Mouse (Mus musculus) hindbrain, embryonic 16.5 days (tissue): Measurements from ENCODE around the gene Pald1. TPM values are rescaled to one million over a fixed set of nuclear protein-coding genes. Genes with fewer than 3 reads are reported as not detected.

ENCODE experiments used
- ATAC-seq: fragments of 200-750 bp; cut with Nextera tagmentation; 2 replicates; pipeline ENCODE4 v1.8.0; 2017; ENCODE audit warnings: moderate TSS enrichment, moderate library complexity
- H3K27ac ChIP-seq: fragments of 300-500 bp; sonication (generic); 2 replicates; pipeline ENCODE4 v1.5.1; 2014; ENCODE audit warnings: low read depth, mild to moderate bottlenecking, control low read depth, low read length, moderate library complexity
- H3K27me3 ChIP-seq: fragments of 300-500 bp; sonication (generic); replicated peaks from 2 replicates; pipeline ENCODE4 v1.6.1; 2014; ENCODE audit warnings: low read length; ENCODE audit not compliant: control insufficient read depth, insufficient read depth
- H3K36me3 ChIP-seq: fragments of 300-500 bp; sonication (generic); 2 replicates; pipeline ENCODE4 v1.6.1; 2014; ENCODE audit warnings: mild to moderate bottlenecking, low read length, moderate library complexity, mixed read lengths; ENCODE audit not compliant: control insufficient read depth, insufficient read depth
- H3K4me1 ChIP-seq: fragments of 300-500 bp; sonication (generic); 2 replicates; pipeline ENCODE4 v1.6.1; 2014; ENCODE audit warnings: low read depth, low read length; ENCODE audit not compliant: control insufficient read depth, insufficient read depth
- H3K4me2 ChIP-seq: fragments of 300-500 bp; sonication (generic); 2 replicates; pipeline ENCODE4 v1.6.1; 2014; ENCODE audit warnings: mild to moderate bottlenecking, low read length, control low read depth, moderate library complexity
- H3K4me3 ChIP-seq: fragments of 300-500 bp; sonication (generic); 2 replicates; pipeline ENCODE4 v1.5.1; 2014; ENCODE audit warnings: mild to moderate bottlenecking, low read length, control low read depth, moderate library complexity
- H3K9ac ChIP-seq: fragments of 300-500 bp; sonication (generic); 2 replicates; pipeline ENCODE4 v1.6.1; 2014; ENCODE audit warnings: low read depth, mild to moderate bottlenecking, control low read depth, low read length, moderate library complexity
- H3K9me3 ChIP-seq: fragments of 300-500 bp; sonication (generic); 2 replicates; pipeline ENCODE4 v1.6.1; 2014; ENCODE audit warnings: mild to moderate bottlenecking, low read length, moderate library complexity; ENCODE audit not compliant: control insufficient read depth
- WGBS: fragments of 180-500 bp; shearing (Covaris S2); extraction: QIAGEN DNeasy Blood & Tissue Kit; methylation state at CpG from one replicate; pipeline ENCODE4 v1.1.7; 2014; 5-methylcytosine and 5-hydroxymethylcytosine counted together
- polyA plus RNA-seq: library from polyadenylated mRNA; unstranded; fragments of >200 nt; fragmentation: Nextera tagmentation; extraction: Ambion mirVana; gene quantifications from 2 replicates; pipeline ENCODE4 v1.2.1, GENCODE M21; 2015

Gene Pald1
- polyA plus RNA-seq, 1 experiment from 2014 or later = 26.9 TPM

- H3K27ac ChIP-seq = no peak overlapping the region
- H3K36me3 ChIP-seq = peaks cover 4% of the 10 kb centered on the region; the same call in 1 of the 2 replicates
- no peak overlapping the region for H3K4me3 ChIP-seq
- WGBS = 92% methylated on average over 8 of the region's 8 CpGs
- no peak overlapping the region for H3K9ac ChIP-seq
- H3K4me1 ChIP-seq = no peaks in the 10 kb centered on the region
- no peaks in the 10 kb centered on the region for H3K27me3 ChIP-seq
- no peaks in the 10 kb centered on the region; the same call in 1 of the 2 replicates for H3K9me3 ChIP-seq
- no peak for ATAC-seq
- no peak overlapping the region for H3K4me2 ChIP-seq
Observed at GRCm38 (mm10) chr10:61356568-61356967, 26.8 kb downstream of the Pald1 start.

GRCm38 (mm10) chr10:61356095-61356494 lies 27.2 kb downstream of the Pald1 start:
- no peaks in the 10 kb centered on the region for H3K27me3 ChIP-seq
- no peaks in the 10 kb centered on the region for H3K4me1 ChIP-seq
- no peak for ATAC-seq
- H3K27ac ChIP-seq = no peak overlapping the region
- no peak overlapping the region for H3K9ac ChIP-seq
- no peak overlapping the region for H3K4me2 ChIP-seq
- no peak overlapping the region for H3K4me3 ChIP-seq
- 94% methylated on average over 5 of the region's 5 CpGs for WGBS
- H3K36me3 ChIP-seq = peaks cover 4% of the 10 kb centered on the region; the same call in 1 of the 2 replicates
- H3K9me3 ChIP-seq = no peaks in the 10 kb centered on the region; the same call in 1 of the 2 replicates

DNA sequence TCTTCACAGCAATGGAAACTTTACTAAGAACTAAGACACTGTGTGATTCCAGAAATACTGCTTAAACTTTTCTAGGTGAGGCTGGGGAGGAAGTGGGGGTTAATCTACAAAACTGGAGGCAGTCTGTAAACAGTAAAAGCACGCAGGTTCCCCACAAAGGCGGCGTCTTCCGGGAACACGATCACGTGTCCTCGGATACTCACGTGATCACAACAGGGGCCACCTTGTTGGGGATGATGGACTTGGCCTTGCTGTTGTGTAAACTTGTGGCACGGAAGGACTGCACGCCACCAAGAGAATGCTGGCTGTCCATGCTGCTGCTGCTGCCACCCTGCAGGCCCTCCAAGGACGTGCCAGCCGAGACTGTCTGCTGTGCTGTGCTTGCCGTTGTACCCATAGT lies 27.7 kb downstream of the Pald1 start:
- H3K9me3 ChIP-seq = no peaks in the 10 kb centered on the region; the same call in 1 of the 2 replicates

DNA sequence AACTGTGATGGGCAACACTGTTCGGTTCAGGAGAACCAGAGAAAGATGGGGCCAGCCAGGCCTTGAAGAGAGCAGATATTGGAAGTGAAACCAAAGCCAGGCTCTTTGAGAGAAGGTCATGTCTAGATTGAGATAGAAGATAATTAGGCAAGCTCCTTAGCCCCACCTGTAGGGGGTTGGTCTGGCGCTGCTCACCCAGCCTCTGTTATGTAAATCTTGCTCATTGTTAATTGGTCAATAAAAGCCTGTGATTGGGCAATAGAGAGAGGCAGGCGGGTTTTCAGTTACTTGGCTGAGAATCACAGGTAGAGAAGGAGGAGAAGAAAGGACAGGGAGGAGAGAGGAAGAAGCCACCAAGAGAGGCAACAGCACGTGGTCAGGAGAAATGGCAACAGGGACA lies 32.1 kb downstream of the Pald1 start:
- peaks cover 10% of the 10 kb centered on the region for H3K36me3 ChIP-seq
- H3K9me3 ChIP-seq = no peaks in the 10 kb centered on the region
- H3K9ac ChIP-seq = no peak overlapping the region
- H3K27me3 ChIP-seq = no peaks in the 10 kb centered on the region
- H3K27ac ChIP-seq = no peak overlapping the region
- ATAC-seq = no peak
- no peaks in the 10 kb centered on the region for H3K4me1 ChIP-seq
- 65% methylated on average over 4 of the region's 4 CpGs for WGBS
- H3K4me3 ChIP-seq = no peak overlapping the region
- no peak overlapping the region for H3K4me2 ChIP-seq

More for the DNA sequence above, 27.7 kb downstream of the Pald1 start:
- Histone ChIP-seq H3K9ac (no peak overlapping the region), H3K4me2 (no peak overlapping the region), H3K36me3 (peaks cover 4% of the 10 kb centered on the region; the same call in 1 of the 2 replicates), H3K27me3 (no peaks in the 10 kb centered on the region), H3K27ac (no peak overlapping the region), H3K4me3 (no peak overlapping the region), H3K4me1 (no peaks in the 10 kb centered on the region)
- no peak for ATAC-seq
- WGBS = 98% methylated on average over 13 of the region's 13 CpGs

- Histone ChIP-seq H3K36me3 (peaks cover 9% of the 10 kb centered on the region), H3K27ac (no peak overlapping the region)
Observed at GRCm38 (mm10) chr10:61346374-61346773, 37.0 kb downstream of the Pald1 start.

DNA sequence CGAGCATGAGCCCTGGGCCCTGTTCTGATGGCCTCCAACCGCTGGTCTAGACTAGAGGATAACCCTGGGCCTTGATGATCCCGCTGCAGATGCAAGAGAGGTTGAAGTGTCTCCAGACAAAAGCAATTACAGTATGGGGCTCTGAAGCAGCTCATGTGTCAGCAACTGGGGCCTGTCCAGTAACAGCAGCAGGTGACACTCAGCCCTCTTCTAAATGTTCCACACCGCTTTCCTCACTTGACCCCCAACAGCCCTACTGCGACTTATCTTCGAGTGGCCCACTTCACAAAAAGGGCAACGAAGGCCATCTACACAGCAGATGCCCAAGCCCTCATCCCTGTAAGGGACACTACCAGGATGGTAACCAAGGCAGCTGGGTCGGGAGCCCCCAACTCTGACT lies 38.2 kb downstream of the Pald1 start:
- WGBS = 64% methylated on average over 8 of the region's 8 CpGs
- Histone ChIP-seq H3K36me3 (peaks cover 9% of the 10 kb centered on the region), H3K27me3 (no peaks in the 10 kb centered on the region), H3K9me3 (no peaks in the 10 kb centered on the region), H3K9ac (no peak overlapping the region), H3K27ac (no peak overlapping the region), H3K4me1 (no peaks in the 10 kb centered on the region), H3K4me3 (no peak overlapping the region), H3K4me2 (no peak overlapping the region)
- no peak for ATAC-seq

More at GRCm38 (mm10) chr10:61346374-61346773, 37.0 kb downstream of the Pald1 start:
- H3K9me3 ChIP-seq = no peaks in the 10 kb centered on the region
- ATAC-seq = no peak
- 31% methylated on average over 10 of the region's 10 CpGs for WGBS
- no peak overlapping the region for H3K4me3 ChIP-seq
- no peak overlapping the region for H3K9ac ChIP-seq
- H3K4me2 ChIP-seq = no peak overlapping the region
- no peaks in the 10 kb centered on the region for H3K4me1 ChIP-seq
- H3K27me3 ChIP-seq = no peaks in the 10 kb centered on the region

DNA sequence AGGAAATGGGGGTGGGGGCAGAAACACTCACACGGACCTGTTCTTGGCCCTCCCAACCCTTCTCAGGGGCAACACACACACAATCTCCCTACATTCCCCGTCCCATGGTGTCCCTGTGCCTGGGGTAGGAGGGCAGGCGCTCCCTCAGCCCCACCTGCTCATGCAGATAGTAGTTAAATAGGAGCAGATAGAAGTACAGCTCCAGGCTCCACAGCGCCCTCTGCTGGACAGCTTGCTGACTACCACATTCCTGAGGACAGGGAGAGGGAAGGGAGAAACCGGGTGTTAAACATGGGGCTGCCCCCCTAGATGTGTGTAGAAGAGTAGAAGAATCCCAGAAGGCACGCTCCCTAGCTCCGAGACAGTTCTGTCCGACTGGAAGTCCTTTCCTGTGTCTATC lies 39.4 kb downstream of the Pald1 start:
- Histone ChIP-seq H3K27ac (no peak overlapping the region), H3K4me2 (no peak overlapping the region), H3K9me3 (no peaks in the 10 kb centered on the region), H3K4me1 (no peaks in the 10 kb centered on the region), H3K27me3 (no peaks in the 10 kb centered on the region), H3K36me3 (0 out of 2 replicates have a peak, but pooled peaks cover 4% of the 10 kb centered on the region), H3K4me3 (no peak overlapping the region), H3K9ac (no peak overlapping the region)
- ATAC-seq = no peak
- 63% methylated on average over 8 of the region's 8 CpGs for WGBS

DNA sequence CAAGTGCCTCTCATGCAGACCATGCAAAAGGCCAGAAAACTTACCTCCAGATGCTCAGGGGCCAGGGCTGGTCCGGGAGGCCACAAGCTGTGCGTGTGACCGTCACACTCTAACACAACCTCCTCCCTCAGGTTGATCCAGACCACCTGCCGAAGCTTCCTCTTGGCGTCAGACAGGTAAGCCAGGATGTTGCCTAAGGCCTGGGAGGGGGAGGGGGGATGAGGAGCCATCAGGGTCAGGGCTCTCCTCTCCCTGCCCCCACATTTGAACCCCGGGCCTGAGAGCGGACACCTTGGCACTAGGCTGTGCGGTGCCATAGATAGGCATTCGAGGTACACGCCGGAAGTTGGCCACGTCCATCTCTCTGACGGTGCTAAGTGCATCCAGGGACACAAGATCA lies 40.6 kb downstream of the Pald1 start:
- H3K4me1 ChIP-seq = no peaks in the 10 kb centered on the region
- WGBS = 94% methylated on average over 13 of the region's 13 CpGs
- H3K27me3 ChIP-seq = no peaks in the 10 kb centered on the region
- no peak overlapping the region for H3K4me2 ChIP-seq
- H3K9me3 ChIP-seq = no peaks in the 10 kb centered on the region
- H3K4me3 ChIP-seq = no peak overlapping the region
- H3K9ac ChIP-seq = no peak overlapping the region
- no peak for ATAC-seq
- H3K27ac ChIP-seq = no peak overlapping the region
- 0 out of 2 replicates have a peak, but pooled peaks cover 4% of the 10 kb centered on the region for H3K36me3 ChIP-seq

GRCm38 (mm10) chr10:61341557-61341956 lies 41.8 kb downstream of the Pald1 start:
- Histone ChIP-seq H3K27ac (no peak overlapping the region), H3K9ac (no peak overlapping the region)
- WGBS = 66% methylated on average over 6 of the region's 6 CpGs

GRCm38 (mm10) chr10:61341045-61341444 lies 42.3 kb downstream of the Pald1 start:
- no peak for ATAC-seq
- H3K9me3 ChIP-seq = no peaks in the 10 kb centered on the region
- no peak overlapping the region for H3K9ac ChIP-seq
- H3K4me2 ChIP-seq = no peak overlapping the region
- 90% methylated on average over 5 of the region's 5 CpGs for WGBS
- H3K4me1 ChIP-seq = no peaks in the 10 kb centered on the region
- no peak overlapping the region for H3K4me3 ChIP-seq
- H3K27me3 ChIP-seq = no peaks in the 10 kb centered on the region
- no peak overlapping the region for H3K27ac ChIP-seq
- H3K36me3 ChIP-seq = 0 out of 2 replicates have a peak, but pooled peaks cover 4% of the 10 kb centered on the region

More at GRCm38 (mm10) chr10:61341557-61341956, 41.8 kb downstream of the Pald1 start:
- ATAC-seq = peak; percentile 63
- Histone ChIP-seq H3K27me3 (no peaks in the 10 kb centered on the region), H3K36me3 (0 out of 2 replicates have a peak, but pooled peaks cover 4% of the 10 kb centered on the region), H3K4me3 (no peak overlapping the region), H3K4me2 (no peak overlapping the region), H3K9me3 (no peaks in the 10 kb centered on the region), H3K4me1 (no peaks in the 10 kb centered on the region)
